Mouse (Mus musculus): Measurements from ENCODE around the gene Gm10487. TPM values are rescaled to one million over a fixed set of nuclear protein-coding genes. Genes with fewer than 3 reads are reported as not detected.
"Not testable (repeated sequence)": the region's sequence is repeated elsewhere in the genome, so short reads cannot be mapped to it uniquely, and the experiment has no call there.

The Gm10487 gene
- polyA plus RNA-seq (2015; fragmentation: Nextera tagmentation; extraction: Ambion mirVana): not detected in 2 replicates

DNA sequence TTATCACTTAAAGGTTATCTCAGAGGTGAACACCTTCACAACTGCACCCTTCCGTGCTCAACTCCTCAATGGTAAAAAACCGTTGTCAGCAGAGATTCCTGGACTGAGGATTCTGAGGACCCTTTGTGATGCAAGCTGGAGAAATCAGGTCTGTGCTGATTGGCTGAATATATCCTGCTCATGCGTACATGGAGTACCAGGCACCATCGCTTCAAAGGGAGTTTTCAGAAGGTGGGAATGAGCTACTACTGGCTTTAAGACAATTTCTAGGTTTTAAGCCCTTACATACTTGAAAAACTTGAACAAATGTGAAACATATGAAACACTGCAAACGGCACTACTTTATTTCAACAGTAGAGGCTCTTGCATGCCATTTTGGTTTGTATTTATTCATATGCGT is at the start of gene Gm10487:
Gene Gm10487 (minus strand): TSS at position 101 of the 400 bp plus-strand sequence.
- not testable (repeated sequence) for H3K27ac ChIP-seq (ENCODE audit: low read length); H3K9ac ChIP-seq (ENCODE audit: low read depth, low read length); H3K36me3 ChIP-seq (ENCODE audit: control insufficient read depth, insufficient read depth); ATAC-seq (ENCODE audit: low read depth); H3K4me2 ChIP-seq (ENCODE audit: low read depth, low read length); H3K4me1 ChIP-seq (ENCODE audit: control insufficient read depth, low read depth, low read length); H3K9me3 ChIP-seq (replicated peaks; ENCODE audit: control insufficient read depth, low read length); H3K4me3 ChIP-seq (ENCODE audit: low read depth, low read length); H3K27me3 ChIP-seq (ENCODE audit: control insufficient read depth, insufficient read depth, low read depth, low read length)
- WGBS (ENCODE audit: insufficient replicate concordance): no CpG with 5 or more reads among the region's 6 CpGs
